Mouse (Mus musculus) mouse trophoblast stem cell (cell line): ENCODE data around the gene Pmis2.

Experiments
- in situ Hi-C, 2 experiments: fragments of 300-500 bp; cut with MseI, MboI; formaldehyde crosslinking; loops; 2 replicates in 1 of 2; 3 replicates in 1 of 2; pipeline ENCODE4 v1.15.1; 2025

Gene Pmis2

DNA sequence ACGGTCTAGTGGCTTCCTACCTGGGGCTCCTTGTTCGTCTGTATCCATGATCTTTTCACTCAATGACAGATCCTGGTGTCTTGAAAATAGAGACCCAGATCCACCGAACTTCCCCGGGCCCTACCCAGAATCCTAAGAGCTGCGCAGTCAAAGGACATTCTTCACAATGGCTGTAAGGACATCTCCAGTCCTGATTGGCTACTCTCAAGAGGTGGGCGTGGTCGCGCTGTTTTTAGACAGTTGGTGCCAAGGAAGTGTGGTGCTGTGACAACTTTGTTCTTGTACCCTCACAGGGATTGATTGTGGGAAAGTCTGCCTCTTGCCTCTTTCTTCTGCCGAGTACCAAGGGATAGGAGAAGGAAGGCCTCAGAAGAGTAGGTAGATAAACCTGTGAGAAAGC lies at the start of gene Pmis2:
Gene Pmis2 (minus strand): TSS at position 126 of the 400 bp plus-strand sequence.
- in situ Hi-C loops = no loop called here

DNA sequence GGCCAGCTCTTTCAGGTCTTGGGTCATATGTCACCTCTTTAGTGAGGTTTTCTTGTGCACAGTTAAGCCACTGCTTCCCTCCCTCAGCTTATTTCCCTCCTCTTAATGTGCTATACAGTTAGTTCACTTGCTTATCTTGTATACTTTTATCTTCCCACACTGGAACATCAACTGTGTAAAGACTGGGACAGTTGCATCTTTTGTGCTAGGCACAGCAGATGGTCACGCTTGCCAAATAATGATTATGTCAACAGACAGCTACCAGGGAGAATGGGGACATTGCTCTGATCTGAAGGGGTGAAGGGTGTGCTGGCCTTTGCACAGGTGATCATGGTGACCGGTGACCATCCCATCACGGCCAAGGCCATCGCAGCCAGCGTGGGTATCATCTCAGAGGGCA lies 48.3 kb upstream of the Pmis2 start:
- in situ Hi-C loops = no loop called here

DNA sequence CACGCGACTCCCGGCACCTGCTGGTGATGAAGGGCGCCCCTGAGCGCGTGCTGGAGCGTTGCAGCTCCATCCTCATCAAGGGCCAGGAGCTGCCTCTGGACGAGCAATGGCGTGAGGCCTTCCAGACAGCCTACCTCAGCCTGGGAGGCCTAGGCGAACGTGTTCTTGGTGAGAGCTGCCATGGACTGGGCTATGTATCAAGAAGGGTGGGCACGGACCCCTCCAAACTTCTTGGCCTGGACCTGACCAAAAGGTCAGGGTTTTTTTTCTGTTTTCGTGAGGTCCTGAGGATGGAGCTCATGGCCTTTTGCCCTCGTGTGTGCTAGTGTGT lies 46.3 kb upstream of the Pmis2 start:
- in situ Hi-C loops = no loop called here

DNA sequence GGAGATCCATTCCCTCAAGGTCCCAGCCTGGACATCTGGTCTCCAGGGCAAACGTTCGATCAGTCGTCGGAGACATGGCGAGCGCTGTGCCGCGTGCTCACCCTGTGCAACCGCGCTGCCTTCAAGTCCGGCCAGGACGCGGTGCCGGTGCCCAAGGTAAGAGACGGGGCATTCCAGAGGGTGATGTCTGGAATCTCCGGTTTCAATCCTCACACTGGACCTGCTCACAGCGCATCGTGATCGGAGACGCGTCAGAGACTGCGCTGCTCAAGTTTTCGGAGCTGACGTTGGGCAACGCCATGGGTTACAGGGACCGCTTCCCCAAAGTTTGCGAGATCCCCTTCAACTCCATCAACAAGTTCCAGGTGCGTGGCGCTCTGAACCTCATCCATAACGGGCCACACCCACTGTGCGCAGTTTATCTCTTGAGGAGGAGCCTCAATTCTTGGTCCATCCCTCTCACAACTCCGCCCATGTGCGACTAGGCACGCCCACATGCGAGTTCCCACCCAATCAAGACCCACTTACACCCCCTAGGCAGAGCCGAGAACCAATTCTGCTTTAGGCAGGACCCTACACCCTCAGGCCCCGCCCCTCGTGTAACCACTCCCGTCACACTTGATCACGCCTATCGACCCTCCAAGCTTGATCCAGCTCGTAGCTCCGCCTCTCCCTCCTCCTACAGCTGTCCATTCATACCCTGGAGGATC lies 45.8 kb upstream of the Pmis2 start:
- in situ Hi-C loops = no loop called here

DNA sequence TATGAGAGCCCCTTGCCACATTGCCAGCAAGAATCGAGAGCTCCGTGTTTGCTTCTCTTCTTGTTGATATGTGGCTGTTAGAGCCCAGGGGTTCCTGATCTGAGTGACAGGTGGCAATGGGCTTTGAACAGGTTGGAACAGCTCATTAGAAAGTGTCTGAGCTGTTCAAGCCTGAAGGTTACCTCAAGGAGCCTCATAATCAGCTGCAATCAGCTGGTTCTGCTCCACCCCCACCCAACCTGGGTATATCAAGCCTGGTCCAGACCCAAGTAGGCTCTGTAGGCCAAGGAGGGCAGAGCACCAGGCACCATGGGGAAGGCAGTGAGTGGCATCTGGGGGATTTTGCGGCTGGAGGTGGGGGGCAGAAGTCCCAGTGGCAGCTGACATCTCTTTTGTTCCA lies 40.5 kb upstream of the Pmis2 start, which contains the start of gene Atp4a:
Gene Atp4a (plus strand): TSS at position 268 of the 400 bp plus-strand sequence.
- in situ Hi-C loops = no loop called here

DNA sequence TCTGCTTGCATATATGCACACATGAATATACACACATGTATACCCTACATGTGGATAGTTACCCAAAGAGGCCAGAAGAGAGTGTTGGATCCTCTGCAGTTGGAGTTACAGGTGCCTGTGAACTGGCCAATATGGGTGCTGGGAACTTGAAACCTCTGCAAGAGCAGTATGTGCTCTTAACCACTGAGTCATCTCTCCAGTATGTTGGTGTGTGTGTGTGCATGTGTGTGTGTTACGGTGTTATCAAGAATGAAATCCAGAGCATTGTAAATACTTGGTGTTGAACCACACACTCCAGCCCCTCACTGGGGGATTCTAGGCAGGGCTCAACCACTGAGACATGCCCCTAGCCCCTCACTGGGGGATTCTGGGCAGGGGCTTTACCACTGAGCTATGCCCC lies 36.0 kb upstream of the Pmis2 start:
- in situ Hi-C loops = no loop called here

DNA sequence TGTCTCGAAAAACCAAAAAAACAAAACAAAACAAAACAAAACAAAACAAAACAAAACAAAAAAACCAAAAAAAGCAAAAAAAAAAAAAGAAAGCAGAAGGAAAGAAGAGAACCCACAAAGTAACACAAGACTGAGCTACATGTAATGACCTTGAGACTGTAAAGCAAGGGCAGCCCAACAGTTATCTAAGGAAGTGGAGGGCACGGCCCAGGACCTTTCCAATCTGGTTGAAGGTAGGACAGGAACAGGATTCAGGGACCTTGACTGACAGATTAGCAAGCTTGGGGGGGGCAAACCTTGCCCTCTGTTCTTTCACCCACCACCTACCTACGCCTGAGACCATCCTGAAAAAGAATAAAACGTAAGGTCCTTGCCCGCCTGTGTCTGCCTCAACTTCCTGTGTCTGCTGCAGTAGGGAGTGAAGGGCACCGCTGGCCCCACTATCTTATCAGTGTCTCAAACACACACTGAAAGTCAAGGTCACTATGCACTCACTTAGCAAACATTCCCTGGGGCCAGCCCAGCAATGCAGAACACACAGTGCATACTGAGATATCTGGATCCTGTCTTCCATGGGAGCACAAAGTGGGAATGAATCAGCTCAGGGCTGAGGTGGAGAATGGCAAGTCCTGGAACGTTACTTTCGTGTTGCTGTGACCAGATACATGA lies 34.9 kb upstream of the Pmis2 start:
- in situ Hi-C loops = no loop called here

DNA sequence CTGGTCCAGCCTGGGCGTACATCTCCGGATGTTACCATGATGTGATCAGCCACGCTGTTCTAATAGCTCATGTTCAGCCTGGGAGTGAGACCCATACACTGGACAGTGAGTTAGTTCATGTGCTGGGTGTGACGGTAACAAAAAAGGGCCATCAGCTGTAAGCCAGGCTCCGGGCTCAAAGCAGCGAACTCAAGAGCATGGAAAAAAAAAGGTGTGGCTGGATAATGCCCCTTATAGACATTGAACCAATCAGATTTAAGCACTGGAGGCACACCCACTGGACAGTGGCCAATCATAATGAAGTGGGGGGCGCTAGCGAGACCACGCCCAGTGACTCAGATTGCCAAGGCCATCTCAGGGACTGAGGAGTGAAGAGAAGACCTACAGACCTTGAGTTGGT lies 27.2 kb upstream of the Pmis2 start, which contains the start of gene 2200002J24Rik:
Gene 2200002J24Rik (plus strand): TSS at position 338 of the 400 bp plus-strand sequence.
- in situ Hi-C loops = no loop called here

DNA sequence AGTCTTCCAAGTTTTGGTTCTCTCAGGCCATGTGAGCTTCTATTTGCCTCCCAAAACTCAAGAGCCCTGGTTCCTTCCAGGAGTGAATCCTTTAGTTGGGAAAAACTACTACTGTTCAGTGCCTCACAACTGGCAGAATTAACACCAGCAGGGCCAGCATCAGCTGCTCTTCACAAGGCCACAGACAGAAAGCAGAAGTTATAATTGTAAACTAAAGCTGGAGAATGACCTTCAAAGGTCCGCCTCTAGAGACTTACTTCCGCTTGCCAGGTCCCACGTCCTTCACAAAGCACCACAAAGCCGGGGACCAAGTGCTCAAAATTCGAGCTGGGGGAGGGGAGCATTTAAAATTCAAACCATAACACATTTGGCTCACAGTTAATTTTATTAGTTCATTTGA lies 26.7 kb upstream of the Pmis2 start:
- in situ Hi-C loops = no loop called here

DNA sequence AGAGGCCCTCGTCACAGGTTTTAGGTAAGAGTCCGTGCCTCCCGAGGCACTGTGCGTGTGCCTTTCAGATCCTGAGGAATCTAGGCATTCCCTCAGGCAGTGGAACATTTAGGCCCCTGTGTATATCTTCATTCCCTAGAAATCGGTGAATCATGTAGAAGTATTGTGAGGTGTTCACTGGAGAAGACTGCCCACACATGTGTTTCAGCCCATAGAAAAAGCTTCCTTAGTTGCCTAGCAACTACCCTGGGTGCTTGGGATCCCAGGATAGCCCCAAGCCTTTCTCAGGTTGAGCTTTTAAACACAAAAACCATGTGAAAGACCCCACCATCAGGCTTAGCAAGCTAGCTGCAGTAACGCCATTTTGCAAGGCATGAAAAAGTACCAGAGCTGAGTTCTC lies 16.9 kb upstream of the Pmis2 start:
- in situ Hi-C loops = no loop called here

DNA sequence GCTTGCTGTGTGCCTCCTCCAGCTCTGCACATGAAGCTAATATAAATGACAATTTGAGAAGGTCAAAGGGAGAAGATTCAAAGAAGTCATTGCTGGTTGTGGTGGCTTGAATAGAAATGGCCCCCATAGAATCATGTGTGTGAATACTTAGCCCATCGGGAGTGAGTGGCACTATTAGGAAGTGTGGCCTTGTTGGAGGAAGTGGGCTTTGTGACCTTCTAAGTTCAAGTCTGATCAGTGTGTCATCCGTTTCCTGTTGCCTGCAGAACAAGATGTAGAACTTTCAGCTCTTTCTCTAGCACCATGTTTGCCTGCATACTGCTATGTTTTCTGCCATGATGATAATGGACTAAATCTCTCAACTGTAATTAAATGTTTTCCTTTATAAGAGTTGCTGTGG lies 12.0 kb upstream of the Pmis2 start:
- in situ Hi-C loops = no loop called here

DNA sequence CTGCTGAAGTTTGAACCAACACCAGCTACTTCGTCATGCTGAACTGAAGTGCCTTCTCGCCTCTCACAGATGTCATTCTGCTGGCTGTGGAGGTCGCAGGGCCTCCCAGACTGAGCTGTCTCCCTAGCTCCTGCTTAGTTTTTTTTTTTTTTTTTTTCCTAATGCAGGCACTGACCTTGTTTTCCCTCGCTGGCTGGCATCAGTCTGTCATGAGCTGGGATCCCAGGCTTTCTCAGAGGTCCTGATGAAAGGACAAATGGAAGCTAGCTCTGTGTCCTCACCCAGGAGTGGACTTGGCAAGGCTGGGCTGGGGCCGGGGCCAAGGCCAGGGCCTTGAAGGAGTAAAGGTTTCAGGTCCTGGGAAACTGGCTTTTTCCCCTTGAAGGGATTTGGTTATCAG lies 10.5 kb upstream of the Pmis2 start:
- in situ Hi-C loops = no loop called here

DNA sequence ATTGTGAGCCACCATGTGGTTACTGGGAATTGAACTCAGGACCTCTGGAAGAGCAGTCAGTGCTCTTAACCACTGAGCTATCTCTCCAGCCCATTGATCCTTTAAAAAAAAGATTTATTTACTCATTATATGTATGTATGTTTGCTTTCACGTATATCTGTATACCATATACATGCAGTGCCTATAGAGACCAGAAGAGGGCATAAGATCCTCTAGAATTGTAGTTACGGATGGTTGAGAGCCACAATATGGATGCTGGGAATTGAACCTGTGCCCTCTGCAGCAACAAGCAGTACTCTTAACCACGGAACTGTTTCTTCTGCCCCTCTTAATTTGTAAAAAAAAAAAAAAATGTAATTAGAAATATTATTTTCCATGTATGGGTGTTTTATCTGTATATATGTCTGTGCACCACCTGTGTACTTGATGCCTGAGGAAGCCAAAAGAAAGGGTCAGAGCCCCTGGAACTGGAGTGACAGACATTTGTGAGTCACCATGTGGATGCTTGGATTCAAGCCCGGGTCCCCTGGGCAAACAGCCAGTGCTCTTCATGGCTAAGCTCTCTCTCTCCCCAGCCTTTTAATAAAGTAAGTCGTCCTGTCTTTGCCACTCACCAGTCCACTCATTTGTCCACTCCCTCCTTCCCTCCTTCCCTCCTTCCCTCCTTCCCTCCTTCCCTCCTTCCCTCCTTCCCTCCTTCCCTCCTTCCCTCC lies 7.0 kb upstream of the Pmis2 start:
- in situ Hi-C loops = no loop called here

DNA sequence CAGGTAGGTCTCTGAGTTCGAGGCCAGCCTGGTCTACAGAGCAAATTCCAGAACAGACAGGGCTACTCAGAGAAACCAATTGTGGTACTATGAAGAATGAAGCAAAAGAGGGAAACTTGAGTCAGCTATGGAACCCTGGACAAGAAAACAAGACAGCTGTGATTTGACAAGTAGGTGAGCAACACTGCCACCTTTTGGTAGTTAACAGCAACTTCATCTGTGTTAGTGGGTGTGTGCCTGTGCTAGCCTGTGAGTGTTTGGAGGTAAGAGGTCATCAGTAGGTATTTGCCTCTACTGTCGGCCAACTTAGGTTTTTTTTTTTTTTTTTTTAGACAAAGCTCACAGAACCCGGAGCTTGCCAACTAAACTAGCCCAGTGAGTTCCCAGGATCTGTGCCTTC lies 2.2 kb downstream of the Pmis2 start:
- in situ Hi-C loops = no loop called here

DNA sequence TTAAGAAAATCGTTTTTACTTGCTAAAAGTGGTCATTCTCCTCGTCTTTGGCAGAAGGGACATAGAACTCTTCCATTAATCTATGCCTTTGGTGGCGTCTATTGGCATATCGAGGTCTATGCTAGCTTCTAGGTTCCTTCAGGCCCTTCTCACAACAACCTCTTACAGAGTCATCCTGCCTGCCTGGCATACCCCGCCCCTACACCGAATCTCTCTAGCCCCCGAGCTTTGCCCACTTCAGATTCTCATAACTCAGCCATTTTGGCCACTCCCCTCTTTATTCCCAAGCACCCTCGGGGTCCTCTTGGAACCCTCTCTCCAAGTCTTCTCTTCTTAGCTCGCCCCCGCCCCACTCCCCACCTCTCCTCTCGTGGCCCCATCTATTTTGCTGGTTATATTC lies 6.1 kb downstream of the Pmis2 start:
- in situ Hi-C loops = no loop called here

DNA sequence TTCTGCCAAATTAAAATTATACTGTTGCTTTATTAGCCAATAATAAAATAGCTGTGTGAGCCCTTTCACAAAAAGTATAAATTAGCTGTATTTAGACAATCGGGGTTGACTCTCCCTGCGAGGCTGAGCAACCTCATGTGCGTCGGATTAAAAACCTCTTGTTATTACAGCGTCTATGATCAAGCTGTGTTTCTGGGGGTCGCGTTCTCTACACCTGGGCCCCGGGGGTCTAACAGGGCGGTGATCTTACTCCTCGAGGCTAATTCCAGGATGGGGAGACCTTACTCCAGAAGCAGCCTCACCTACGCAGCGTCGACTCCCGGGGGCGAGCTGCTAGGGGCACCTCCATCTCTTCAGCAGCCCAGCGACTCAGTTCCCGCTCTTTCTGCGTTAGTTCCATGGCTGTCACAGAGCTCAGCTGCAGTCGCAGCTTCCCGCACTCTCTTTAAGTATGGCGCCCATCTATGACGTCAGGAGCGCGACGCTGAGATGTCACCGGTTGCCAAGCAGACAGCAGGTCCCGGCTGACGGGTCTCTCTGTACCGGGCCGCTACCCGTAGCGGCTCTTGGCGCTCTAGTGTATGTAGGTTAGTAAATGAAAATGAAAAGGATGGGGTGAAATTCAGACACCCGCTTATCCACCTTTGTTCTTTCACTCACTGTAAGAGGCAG lies 6.7 kb downstream of the Pmis2 start, which contains the start of gene Haus5:
Gene Haus5 (minus strand): TSS at position 466 of the 672 bp plus-strand sequence.
- in situ Hi-C loops = no loop called here

DNA sequence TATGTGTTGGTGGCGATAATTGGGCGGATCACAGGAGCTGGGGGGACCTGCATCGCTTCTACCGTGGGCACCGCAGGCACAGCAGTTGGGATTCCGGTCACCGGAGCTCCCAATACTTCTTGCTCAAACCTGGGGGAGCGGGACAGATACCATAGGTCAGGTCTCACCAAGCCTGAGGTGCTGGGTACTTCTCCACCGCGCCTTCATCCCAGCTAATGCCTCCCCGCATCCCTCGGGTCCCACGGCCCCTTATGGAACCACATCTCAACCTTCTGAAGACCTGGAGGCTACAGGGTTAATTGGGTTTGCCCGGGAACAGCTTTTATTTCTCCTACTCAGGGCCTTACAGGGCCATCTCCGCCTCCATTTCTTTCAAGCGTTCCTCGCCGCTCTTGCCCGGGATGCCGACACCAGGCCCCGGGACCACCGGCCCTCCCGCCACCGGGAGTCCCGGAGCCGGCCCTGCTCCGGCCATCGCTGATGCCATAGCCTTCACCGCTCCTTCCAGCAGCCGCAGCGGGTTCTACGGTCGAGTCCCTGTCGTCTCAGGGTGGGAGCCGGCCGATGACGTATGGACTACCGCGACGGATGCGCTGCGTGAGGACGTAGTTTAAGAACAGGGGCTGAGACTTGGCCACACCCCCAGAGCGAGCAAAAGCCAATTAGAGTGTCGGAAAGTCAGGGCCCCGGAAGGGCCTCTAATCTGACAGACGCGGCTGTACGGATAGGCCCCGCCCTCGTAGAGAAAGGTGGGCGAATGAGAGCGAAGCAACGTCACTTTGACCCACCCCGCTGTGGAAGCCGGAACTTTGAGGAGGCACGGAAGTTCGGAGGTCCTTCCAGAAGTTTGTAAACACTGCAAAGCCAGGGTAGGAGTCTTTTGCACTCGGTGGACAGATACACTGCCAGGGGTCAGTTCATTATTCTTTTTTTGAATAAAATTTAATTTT lies 21.5 kb downstream of the Pmis2 start, which contains the start of gene Rbm42:
Gene Rbm42 (minus strand): TSS at position 727 of the 950 bp plus-strand sequence.
- in situ Hi-C loops = no loop called here

DNA sequence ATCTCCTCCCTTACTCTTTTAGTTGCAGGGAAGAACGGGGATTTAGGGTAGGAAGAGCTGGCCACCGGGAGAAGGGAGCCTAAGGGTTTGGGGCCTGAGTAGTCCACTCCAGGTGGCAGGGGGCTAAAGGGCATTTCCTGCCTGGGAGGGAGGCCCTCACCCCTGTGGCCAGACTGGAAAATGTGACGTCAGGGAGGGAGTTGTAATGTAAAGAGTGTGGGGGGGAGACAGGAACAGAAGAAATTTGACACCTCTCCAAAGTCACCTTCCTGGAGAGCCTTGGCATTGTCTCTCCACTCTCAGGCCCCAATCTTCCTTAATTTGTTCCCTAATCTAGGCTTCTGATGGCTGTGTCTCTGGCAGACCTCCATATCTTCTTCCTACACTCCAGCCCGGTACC lies 32.3 kb downstream of the Pmis2 start:
- in situ Hi-C loops = no loop called here

DNA sequence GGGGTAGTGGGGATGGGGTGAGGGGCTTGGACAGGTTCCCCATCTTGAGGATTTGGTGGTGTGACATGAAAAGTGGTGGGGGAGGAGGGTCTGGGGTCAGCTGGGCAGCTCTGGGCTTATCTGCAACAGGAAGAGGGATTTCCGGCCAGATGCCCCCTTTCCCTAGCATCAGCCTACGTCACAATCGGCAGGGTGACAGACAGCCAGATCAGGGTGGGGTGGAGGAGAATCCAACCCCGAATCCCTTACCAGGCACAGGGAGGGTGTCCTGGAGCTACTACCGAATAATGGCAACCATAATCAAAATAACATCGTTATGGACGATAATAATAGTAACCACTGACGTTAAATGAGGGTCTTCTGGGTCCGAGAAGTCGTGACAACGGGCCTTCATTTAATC lies 35.0 kb downstream of the Pmis2 start:
- in situ Hi-C loops = no loop called here

DNA sequence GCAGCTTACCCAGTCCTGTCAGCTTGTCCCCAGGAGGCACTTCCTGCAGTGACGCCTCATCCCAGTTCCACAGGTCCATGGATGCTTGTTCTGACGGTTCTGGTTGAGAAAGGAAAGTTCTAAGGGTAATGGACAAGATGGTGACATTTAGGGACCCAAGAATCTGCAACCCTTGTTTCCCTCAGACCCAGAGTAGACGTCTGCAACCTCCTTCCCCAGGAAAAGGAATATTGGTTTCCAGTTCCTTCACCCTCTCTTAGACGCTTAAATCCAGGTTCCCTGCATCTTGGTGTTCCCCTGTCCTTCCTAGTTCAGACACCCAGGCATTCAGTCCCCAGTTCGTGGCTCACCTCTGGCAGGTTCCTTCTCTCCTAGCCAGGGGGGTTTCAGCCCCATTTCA lies 35.7 kb downstream of the Pmis2 start, which contains the start of gene Etv2:
Gene Etv2 (minus strand): TSS at position 101 of the 400 bp plus-strand sequence.
- in situ Hi-C loops = no loop called here

DNA sequence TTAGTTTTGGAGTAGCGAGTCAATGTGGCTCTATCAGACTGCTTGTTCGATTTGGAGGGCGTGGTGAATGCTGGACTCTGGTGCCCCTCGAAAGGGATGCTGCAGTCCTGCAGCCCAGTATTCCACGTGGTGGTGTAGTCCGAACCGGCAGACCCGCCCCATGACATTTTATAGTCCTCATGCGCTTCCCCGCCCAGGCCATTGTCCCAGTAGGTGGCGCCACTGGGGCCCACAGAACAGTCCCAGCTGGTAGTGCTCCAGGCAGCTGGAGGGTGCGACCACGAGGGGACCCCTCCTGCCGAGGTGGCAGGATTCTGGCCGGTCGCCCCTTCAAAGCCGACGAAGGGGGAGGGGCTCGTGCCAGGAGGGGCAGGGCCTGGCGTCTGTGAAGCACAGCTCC lies 36.8 kb downstream of the Pmis2 start:
- in situ Hi-C loops = no loop called here
